Mouse (Mus musculus) lung, postnatal 36 days (tissue): ENCODE data around the gene Cobl.

Source experiments
- DNase-seq: peaks from one replicate; pipeline ENCODE4 v3.0.0; 2022; ENCODE audit warnings: mixed read lengths

The Cobl gene

GRCm38 (mm10) chr11:12381096-12381495 is 83.7 kb downstream of the Cobl start:
- DNase-seq, result no peak

GRCm38 (mm10) chr11:12376628-12377027 is 88.1 kb downstream of the Cobl start:
- DNase-seq, result no peak

GRCm38 (mm10) chr11:12373106-12374098 is 91.4 kb downstream of the Cobl start:
- peak; percentile 89 for DNase-seq

GRCm38 (mm10) chr11:12370957-12371356 is 93.8 kb downstream of the Cobl start:
- DNase-seq, result no peak

- DNase-seq, result no peak
Measured at GRCm38 (mm10) chr11:12367426-12368178, 97.2 kb downstream of the Cobl start.

- DNase-seq, result peak; percentile 83
Measured at GRCm38 (mm10) chr11:12359336-12360000, 105.3 kb downstream of the Cobl start.

GRCm38 (mm10) chr11:12358602-12359001 is 106.2 kb downstream of the Cobl start:
- DNase-seq, result no peak

- DNase-seq, result peak; percentile 73
Measured at GRCm38 (mm10) chr11:12355681-12356080, 109.1 kb downstream of the Cobl start.

GRCm38 (mm10) chr11:12350986-12351546 is 113.7 kb downstream of the Cobl start:
- no peak for DNase-seq

GRCm38 (mm10) chr11:12350086-12350485 is 114.7 kb downstream of the Cobl start:
- DNase-seq, result no peak

GRCm38 (mm10) chr11:12346486-12346885 is 118.3 kb downstream of the Cobl start:
- no peak for DNase-seq

- no peak for DNase-seq
Measured at GRCm38 (mm10) chr11:12343686-12344085, 121.1 kb downstream of the Cobl start.

- DNase-seq, result no peak
Measured at GRCm38 (mm10) chr11:12340697-12341096, 124.1 kb downstream of the Cobl start.

- peak; percentile 90 for DNase-seq
Measured at GRCm38 (mm10) chr11:12336145-12336544, 128.6 kb downstream of the Cobl start.

- peak; percentile 52 for DNase-seq
Measured at GRCm38 (mm10) chr11:12331997-12332396, 132.8 kb downstream of the Cobl start.

- peak; percentile 29 for DNase-seq
Measured at GRCm38 (mm10) chr11:12321445-12321844, 143.3 kb downstream of the Cobl start.

GRCm38 (mm10) chr11:12319318-12319717 is 145.4 kb downstream of the Cobl start:
- DNase-seq, result no peak

GRCm38 (mm10) chr11:12315670-12316069 is 149.1 kb downstream of the Cobl start:
- DNase-seq, result no peak

- peak; percentile 72 for DNase-seq
Measured at GRCm38 (mm10) chr11:12314278-12315043, 150.3 kb downstream of the Cobl start.

GRCm38 (mm10) chr11:12311419-12311818 is 153.3 kb downstream of the Cobl start:
- DNase-seq, result no peak

- DNase-seq, result no peak
Measured at GRCm38 (mm10) chr11:12309423-12310023, 155.2 kb downstream of the Cobl start.
